Mouse (Mus musculus) spleen, postnatal 36 days (tissue): Measurements from ENCODE around the gene Gm8765.
"Not testable (repeated sequence)": the region's sequence is repeated elsewhere in the genome, so short reads cannot be mapped to it uniquely, and the experiment has no call there.

Experiments
- DNase-seq, 2 experiments: peaks; one replicate each; pipeline ENCODE4 v3.0.0; 2022; ENCODE audit warnings: low spot score in 2 of 2, mixed read lengths in 1 of 2

Gm8765 gene

DNA sequence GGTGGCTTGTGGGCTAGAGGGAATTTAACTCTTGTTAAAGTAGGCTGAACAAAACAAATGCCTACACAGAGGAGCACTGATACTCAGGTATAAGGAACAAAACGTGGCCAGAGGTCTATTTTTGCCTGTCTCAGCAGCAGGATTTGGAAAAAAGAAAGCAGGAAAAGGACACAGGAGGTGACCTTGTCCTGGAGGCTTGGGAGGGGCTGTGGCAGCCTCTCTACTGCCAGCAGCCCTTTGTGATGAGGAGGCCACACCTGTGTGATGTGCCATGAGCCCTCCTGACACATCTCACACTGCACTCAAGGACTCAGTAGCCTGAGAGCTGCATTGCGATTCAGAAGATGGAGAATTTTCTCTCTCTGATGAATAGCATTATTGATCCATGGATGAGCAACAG is at the start of gene Gm8765:
Gene Gm8765 (plus strand): TSS at position 301 of the 400 bp plus-strand sequence.
- not testable (repeated sequence) for DNase-seq

- not testable (repeated sequence) for DNase-seq
Observed at GRCm38 (mm10) chr13:50648771-50649170, 49.3 kb upstream of the Gm8765 start.

DNA sequence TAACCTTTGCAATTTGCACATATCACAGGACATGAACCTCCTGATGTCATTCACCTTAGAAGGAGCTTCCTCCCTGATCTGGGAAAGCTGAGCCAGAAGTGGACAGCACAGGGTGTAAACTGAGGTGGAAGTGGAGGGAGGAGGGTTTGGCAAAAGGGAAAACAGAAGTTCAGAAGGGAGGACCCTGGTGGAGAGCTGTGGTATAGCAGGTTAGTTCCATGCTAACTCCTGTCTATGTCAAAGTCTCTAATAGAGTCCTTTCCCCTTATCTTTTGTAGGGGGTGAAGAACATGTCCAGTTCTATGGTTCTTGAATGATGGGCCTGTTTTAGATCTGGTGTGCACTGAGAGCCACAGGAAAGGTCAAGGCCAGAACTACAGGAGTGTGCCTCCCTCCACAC is 52.2 kb downstream of the Gm8765 start:
- DNase-seq = not testable (repeated sequence)

DNA sequence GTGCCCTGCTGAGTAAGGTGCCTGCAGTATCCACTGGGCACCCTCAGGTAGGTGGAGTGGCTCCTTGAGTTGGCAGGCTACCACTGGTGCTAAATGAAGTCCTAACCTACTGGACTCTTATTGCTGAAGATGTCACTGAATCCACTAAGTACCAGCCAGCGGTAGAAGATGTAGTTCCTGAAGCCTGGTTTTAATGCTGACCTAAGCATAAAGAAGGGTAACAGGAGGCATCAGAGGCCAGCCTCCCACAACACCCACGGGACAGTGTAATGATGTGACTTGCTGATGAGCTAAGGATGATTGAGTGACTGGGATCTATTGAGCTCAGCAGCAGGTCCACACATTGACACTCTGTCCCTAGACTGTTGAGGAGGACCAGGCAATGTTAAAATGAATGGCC is 53.6 kb downstream of the Gm8765 start:
- no peak for DNase-seq

- not testable (repeated sequence) for DNase-seq
Observed at GRCm38 (mm10) chr13:50752961-50753360, 54.8 kb downstream of the Gm8765 start.
